Mouse (Mus musculus) neural tube, embryonic 14.5 days (tissue): Measurements from ENCODE around the gene Nup107. TPM values are rescaled to one million over a fixed set of nuclear protein-coding genes. Genes with fewer than 3 reads are reported as not detected.

Experiments
- ATAC-seq: fragments of 200-750 bp; cut with Nextera tagmentation; 2 replicates; pipeline ENCODE4 v1.8.0; 2017; ENCODE audit warnings: low read depth, mild to moderate bottlenecking, moderate TSS enrichment, moderate library complexity
- H3K27ac ChIP-seq: fragments of 300-500 bp; sonication (generic); 2 replicates; pipeline ENCODE4 v1.5.1; 2014; ENCODE audit warnings: low read depth, mild to moderate bottlenecking, control low read depth, low read length, moderate library complexity, mixed read lengths
- H3K27me3 ChIP-seq: fragments of 300-500 bp; sonication (generic); 2 replicates; pipeline ENCODE4 v1.6.1; 2014; ENCODE audit warnings: low read length; ENCODE audit not compliant: control insufficient read depth, insufficient read depth
- H3K36me3 ChIP-seq: fragments of 300-500 bp; sonication (generic); 2 replicates; pipeline ENCODE4 v1.6.1; 2014; ENCODE audit warnings: low read length, mixed read lengths; ENCODE audit not compliant: control insufficient read depth, insufficient read depth
- H3K4me1 ChIP-seq: fragments of 300-500 bp; sonication (generic); 2 replicates; pipeline ENCODE4 v1.6.1; 2014; ENCODE audit warnings: low read length; ENCODE audit not compliant: control insufficient read depth, insufficient read depth
- H3K4me2 ChIP-seq: fragments of 300-500 bp; sonication (generic); 2 replicates; pipeline ENCODE4 v1.6.1; 2014; ENCODE audit warnings: mild to moderate bottlenecking, low read depth, low read length, control low read depth
- H3K4me3 ChIP-seq: fragments of 300-500 bp; sonication (generic); 2 replicates; pipeline ENCODE4 v1.5.1; 2014; ENCODE audit warnings: low read depth, low read length, control low read depth, mixed read lengths
- H3K9ac ChIP-seq: fragments of 300-500 bp; sonication (generic); replicated peaks from 2 replicates; pipeline ENCODE4 v1.6.1; 2014; ENCODE audit warnings: low read depth, mild to moderate bottlenecking, control low read depth, low read length, mixed read lengths
- H3K9me3 ChIP-seq: fragments of 300-500 bp; sonication (generic); 2 replicates; pipeline ENCODE4 v1.6.1; 2016; ENCODE audit warnings: low read length; ENCODE audit not compliant: control insufficient read depth
- WGBS: fragments of 180-500 bp; shearing (Covaris S2); extraction: QIAGEN DNeasy Blood & Tissue Kit; methylation state at CpG from one replicate; pipeline ENCODE4 v1.1.7; 2014; 5-methylcytosine and 5-hydroxymethylcytosine counted together
- polyA plus RNA-seq: library from polyadenylated mRNA; unstranded; fragments of >200 nt; fragmentation: Nextera tagmentation; extraction: Ambion mirVana; gene quantifications from 2 replicates; pipeline ENCODE4 v1.2.1, GENCODE M21; 2014

The Nup107 gene
- polyA plus RNA-seq, 1 experiment from 2014 or later: 34.5 TPM

GRCm38 (mm10) chr10:117732962-117733592, 59.4 kb downstream of the Nup107 start:
- no peak for ATAC-seq
- no peak overlapping the region for H3K9ac ChIP-seq
- H3K4me3 ChIP-seq: no peak overlapping the region
- no peak overlapping the region for H3K4me2 ChIP-seq
- peaks cover 18% of the 10 kb centered on the region for H3K36me3 ChIP-seq
- H3K4me1 ChIP-seq: no peaks in the 10 kb centered on the region
- no peaks in the 10 kb centered on the region for H3K27me3 ChIP-seq
- 91% methylated on average over 14 of the region's 14 CpGs for WGBS
- H3K27ac ChIP-seq: no peak overlapping the region
- no peaks in the 10 kb centered on the region for H3K9me3 ChIP-seq

DNA sequence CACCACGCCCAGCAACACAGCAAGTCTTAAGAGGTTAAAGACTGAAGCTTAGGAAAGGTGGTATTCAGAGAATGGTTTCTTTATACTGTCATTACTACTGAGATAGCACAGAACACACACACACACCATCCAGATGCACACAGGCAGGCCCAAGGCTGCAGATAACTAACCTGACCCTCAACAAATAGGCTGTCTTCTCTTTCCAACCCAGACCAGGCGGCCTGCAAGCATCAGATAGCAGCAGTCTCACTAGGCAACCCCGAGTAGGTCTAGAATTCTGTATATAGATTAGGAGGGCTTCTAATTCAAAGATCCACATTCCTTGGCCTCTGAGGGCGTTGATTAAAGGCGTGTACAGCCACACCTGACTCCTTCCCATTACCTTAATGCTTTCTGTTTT, 60.3 kb downstream of the Nup107 start:
- H3K36me3 ChIP-seq: peaks cover 11% of the 10 kb centered on the region; the same call in 1 of the 2 replicates
- H3K27me3 ChIP-seq: no peaks in the 10 kb centered on the region
- 92% methylated on average over 5 of the region's 5 CpGs for WGBS
- H3K4me3 ChIP-seq: no peak overlapping the region
- ATAC-seq: no peak
- H3K4me2 ChIP-seq: no peak overlapping the region
- no peak overlapping the region for H3K9ac ChIP-seq
- H3K9me3 ChIP-seq: no peaks in the 10 kb centered on the region
- H3K4me1 ChIP-seq: no peaks in the 10 kb centered on the region
- H3K27ac ChIP-seq: no peak overlapping the region

DNA sequence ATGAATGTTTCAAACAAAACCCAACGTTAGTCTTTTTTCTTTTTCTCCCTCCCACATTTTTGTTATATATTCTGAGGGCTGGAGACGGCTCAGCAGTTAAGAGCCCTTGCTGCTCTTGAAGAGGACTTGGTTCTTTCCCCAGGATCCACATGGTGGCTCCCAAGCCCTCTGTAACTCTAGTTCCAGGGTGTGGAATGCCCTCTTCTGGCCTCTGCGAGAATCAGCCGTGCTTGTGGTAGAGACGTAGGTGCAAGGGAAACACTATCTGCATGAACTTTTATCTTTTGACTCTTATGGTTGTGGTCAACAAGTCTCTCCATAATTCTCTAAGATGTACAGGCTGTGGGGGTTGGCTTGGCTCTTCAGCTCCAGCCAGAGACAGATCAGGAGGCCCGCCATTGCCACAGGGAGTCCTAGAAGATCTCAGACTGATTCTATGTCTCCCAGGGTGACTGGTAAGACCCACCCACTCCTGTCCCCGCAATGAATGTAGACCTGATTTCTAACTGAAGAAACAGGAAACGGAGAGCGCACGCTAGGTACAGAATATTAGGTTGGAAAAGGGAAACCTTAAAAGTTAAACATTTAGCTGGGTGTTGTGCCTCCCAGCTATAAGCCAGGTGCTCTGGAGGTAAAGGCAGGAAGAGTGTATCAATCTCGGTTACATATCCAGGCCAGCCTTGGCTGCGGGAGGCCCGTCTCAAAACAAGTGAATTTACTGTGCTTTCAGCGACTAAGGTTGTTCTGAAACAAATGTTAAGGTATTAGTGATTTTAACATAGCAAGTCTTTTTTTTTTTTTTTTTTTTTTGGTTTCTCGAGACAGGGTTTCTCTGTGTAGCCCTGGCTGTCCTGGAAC, 61.0 kb downstream of the Nup107 start:
- Histone ChIP-seq H3K36me3 (0 out of 2 replicates have a peak, but pooled peaks cover 4% of the 10 kb centered on the region), H3K27ac (no peak overlapping the region), H3K4me1 (no peaks in the 10 kb centered on the region), H3K9me3 (no peaks in the 10 kb centered on the region), H3K9ac (no peak overlapping the region), H3K27me3 (no peaks in the 10 kb centered on the region), H3K4me2 (no peak overlapping the region), H3K4me3 (no peak overlapping the region)
- 61% methylated on average over 14 of the region's 15 CpGs for WGBS
- no peak for ATAC-seq

- H3K27ac ChIP-seq: no peak overlapping the region
- H3K9ac ChIP-seq: no peak overlapping the region
- ATAC-seq: no peak
- no peaks in the 10 kb centered on the region for H3K27me3 ChIP-seq
- H3K36me3 ChIP-seq: no peaks in the 10 kb centered on the region
- WGBS: 95% methylated on average over 12 of the region's 12 CpGs
- no peaks in the 10 kb centered on the region for H3K9me3 ChIP-seq
- no peak overlapping the region for H3K4me3 ChIP-seq
- no peaks in the 10 kb centered on the region for H3K4me1 ChIP-seq
- H3K4me2 ChIP-seq: no peak overlapping the region
These were observed 61.8 kb downstream of the Nup107 start for GRCm38 (mm10) chr10:117730637-117731203.

DNA sequence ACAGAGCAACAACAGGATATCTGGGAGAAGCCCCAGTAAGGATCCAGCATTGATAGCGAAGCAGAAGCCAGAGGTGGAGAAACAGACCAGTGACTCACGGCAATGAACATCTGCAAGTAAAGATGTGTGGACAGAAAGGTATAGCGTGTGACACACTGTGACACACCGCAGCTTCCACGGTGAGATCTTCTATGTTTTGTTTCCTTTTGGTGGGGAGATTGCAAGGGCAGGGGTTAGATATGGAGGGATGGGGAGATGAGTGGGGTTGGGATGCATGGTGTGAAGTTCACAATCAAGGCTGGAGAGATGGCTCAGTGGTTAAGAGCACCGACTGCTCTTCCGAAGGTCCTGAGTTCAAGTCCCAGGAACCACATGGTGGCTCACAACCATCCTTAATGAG, 62.4 kb downstream of the Nup107 start:
- Histone ChIP-seq H3K27me3 (no peaks in the 10 kb centered on the region), H3K4me3 (no peak overlapping the region), H3K4me2 (no peak overlapping the region), H3K36me3 (no peaks in the 10 kb centered on the region), H3K4me1 (no peaks in the 10 kb centered on the region), H3K9me3 (no peaks in the 10 kb centered on the region), H3K9ac (no peak overlapping the region), H3K27ac (no peak overlapping the region)
- 96% methylated on average over 7 of the region's 7 CpGs for WGBS
- no peak for ATAC-seq

- ATAC-seq: no peak
- Histone ChIP-seq H3K9me3 (no peaks in the 10 kb centered on the region), H3K27me3 (no peaks in the 10 kb centered on the region), H3K9ac (no peak overlapping the region), H3K27ac (no peak overlapping the region), H3K4me2 (no peak overlapping the region), H3K4me1 (no peaks in the 10 kb centered on the region), H3K36me3 (no peaks in the 10 kb centered on the region), H3K4me3 (no peak overlapping the region)
- WGBS: 88% methylated on average over 11 of the region's 11 CpGs
These were observed 63.2 kb downstream of the Nup107 start for GRCm38 (mm10) chr10:117729139-117729814.

- H3K27ac ChIP-seq: no peak overlapping the region
- 87% methylated on average over 5 of the region's 5 CpGs for WGBS
- H3K4me2 ChIP-seq: no peak overlapping the region
- H3K4me1 ChIP-seq: no peaks in the 10 kb centered on the region
- no peak overlapping the region for H3K4me3 ChIP-seq
- no peaks in the 10 kb centered on the region for H3K27me3 ChIP-seq
- no peak overlapping the region for H3K9ac ChIP-seq
- H3K36me3 ChIP-seq: no peaks in the 10 kb centered on the region
- no peaks in the 10 kb centered on the region for H3K9me3 ChIP-seq
- ATAC-seq: no peak
These were observed 63.9 kb downstream of the Nup107 start for GRCm38 (mm10) chr10:117728574-117728973.

- Histone ChIP-seq H3K27ac (no peak overlapping the region), H3K9ac (no peak overlapping the region), H3K4me3 (no peak overlapping the region), H3K4me2 (no peak overlapping the region), H3K9me3 (no peaks in the 10 kb centered on the region), H3K36me3 (no peaks in the 10 kb centered on the region), H3K4me1 (no peaks in the 10 kb centered on the region), H3K27me3 (no peaks in the 10 kb centered on the region)
- no peak for ATAC-seq
- WGBS: 81% methylated on average over 9 of the region's 9 CpGs
These were observed 64.9 kb downstream of the Nup107 start for GRCm38 (mm10) chr10:117727518-117728110.
